Mouse (Mus musculus) WW6 (cell line): Measurements from ENCODE around the gene Fam171a2.

Experiments
- DNase-seq: peaks from one replicate; pipeline ENCODE4 v3.0.0-alpha.2; 2013; ENCODE audit warnings: low read depth, low spot score

Gene Fam171a2

GRCm38 (mm10) chr11:102434816-102435705 lies 12.4 kb downstream of the Fam171a2 start:
- no peak for DNase-seq

- no peak for DNase-seq
Measured at GRCm38 (mm10) chr11:102434406-102434805, 13.1 kb downstream of the Fam171a2 start.

- DNase-seq: no peak
Measured at GRCm38 (mm10) chr11:102433866-102434265, 13.6 kb downstream of the Fam171a2 start.

- no peak for DNase-seq
Measured at GRCm38 (mm10) chr11:102432896-102433295, 14.6 kb downstream of the Fam171a2 start.

GRCm38 (mm10) chr11:102432115-102432843 lies 15.2 kb downstream of the Fam171a2 start:
- no peak for DNase-seq

GRCm38 (mm10) chr11:102431728-102432114 lies 15.8 kb downstream of the Fam171a2 start:
- DNase-seq: no peak

- DNase-seq: no peak
Measured at GRCm38 (mm10) chr11:102431018-102431645, 16.4 kb downstream of the Fam171a2 start.

GRCm38 (mm10) chr11:102430121-102431017 lies 17.1 kb downstream of the Fam171a2 start, which contains the start of gene Grn:
Gene Grn (plus strand): TSS chr11:102430315.
- no peak for DNase-seq

GRCm38 (mm10) chr11:102429551-102429950 lies 17.9 kb downstream of the Fam171a2 start:
- DNase-seq: no peak

- DNase-seq: no peak
Measured at GRCm38 (mm10) chr11:102428981-102429540, 18.4 kb downstream of the Fam171a2 start.

GRCm38 (mm10) chr11:102425555-102426316 lies 21.7 kb downstream of the Fam171a2 start:
- DNase-seq: no peak

GRCm38 (mm10) chr11:102424666-102425065 lies 22.8 kb downstream of the Fam171a2 start:
- DNase-seq: no peak

GRCm38 (mm10) chr11:102421559-102421958 lies 25.9 kb downstream of the Fam171a2 start:
- DNase-seq: no peak

GRCm38 (mm10) chr11:102418887-102419286 lies 28.6 kb downstream of the Fam171a2 start:
- no peak for DNase-seq

- DNase-seq: no peak
Measured at GRCm38 (mm10) chr11:102417160-102417559, 30.3 kb downstream of the Fam171a2 start.

- no peak for DNase-seq
Measured at GRCm38 (mm10) chr11:102415034-102415802, 32.3 kb downstream of the Fam171a2 start.

GRCm38 (mm10) chr11:102413059-102413458 lies 34.4 kb downstream of the Fam171a2 start:
- DNase-seq: no peak

- DNase-seq: peak; percentile 66
Measured at GRCm38 (mm10) chr11:102411704-102412103, 35.8 kb downstream of the Fam171a2 start.

- DNase-seq: no peak
Measured at GRCm38 (mm10) chr11:102411061-102411460, 36.4 kb downstream of the Fam171a2 start.
